Mouse (Mus musculus): ENCODE data around the gene Fgfr2. TPM values are rescaled to one million over a fixed set of nuclear protein-coding genes. Genes with fewer than 3 reads are reported as not detected.
A peak's percentile ranks its signal among the peaks of the same experiment; 100 is the strongest.
"Not testable (repeated sequence)": the region's sequence is repeated elsewhere in the genome, so short reads cannot be mapped to it uniquely, and the experiment has no call there.

The Fgfr2 gene
- polyA plus RNA-seq, 1 experiment from 2014 or later: 11.2 TPM

DNA sequence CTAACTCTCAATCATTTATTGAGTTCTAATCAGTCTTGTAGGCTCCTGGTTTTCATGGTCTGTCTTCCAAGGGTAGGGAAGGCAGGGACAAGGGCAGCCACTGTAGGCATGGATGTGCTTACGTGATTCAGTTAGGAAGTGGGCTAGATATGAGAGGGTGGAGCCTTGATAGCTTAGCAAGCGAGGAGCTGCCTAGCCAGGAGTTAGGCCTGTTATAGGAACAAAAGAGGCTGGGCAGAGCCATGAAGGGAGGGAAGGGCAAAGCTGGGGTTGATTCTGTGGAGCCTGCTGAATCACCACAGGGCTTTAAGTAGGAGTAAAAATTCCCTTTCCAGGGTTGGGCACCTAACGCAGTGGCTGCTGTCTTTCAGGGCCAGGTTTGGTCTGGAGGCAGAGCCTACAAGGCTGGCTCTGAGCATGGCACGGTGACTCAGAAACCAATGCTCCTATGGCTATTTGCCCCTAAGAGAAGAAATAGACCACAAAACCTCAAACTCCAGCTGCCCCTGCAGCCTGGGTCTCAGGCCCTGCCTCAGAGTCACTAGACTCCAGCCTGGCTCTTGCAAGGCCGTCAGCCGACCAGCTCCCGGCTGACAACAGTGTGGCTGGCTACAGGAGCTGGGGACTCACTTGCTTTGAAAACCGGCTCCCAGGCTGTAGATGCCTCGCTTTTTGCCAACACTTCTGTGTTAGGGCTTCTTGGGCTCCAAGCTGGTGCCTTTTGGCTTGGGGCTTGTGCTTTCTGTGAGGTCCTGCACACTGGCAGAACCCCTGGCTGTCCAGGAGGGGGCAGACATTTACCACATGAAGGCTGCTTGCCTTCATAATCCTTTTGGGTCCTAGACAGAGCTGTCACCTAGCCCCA lies 2449.7 kb downstream of the Fgfr2 start:
- Histone ChIP-seq H3K27me3 (ENCODE audit: insufficient read depth, low read length) (no peaks in the 10 kb centered on the region), H3K27ac (ENCODE audit: low read depth) (no peak overlapping the region), H3K9ac (replicated peaks) (no peak overlapping the region), H3K9me3 (ENCODE audit: low read length) (no peaks in the 10 kb centered on the region), H3K36me3 (replicated peaks; ENCODE audit: insufficient read depth, low read length) (0 out of 2 replicates have a peak, but pooled peaks cover 6% of the 10 kb centered on the region), H3K4me1 (ENCODE audit: insufficient read depth) (peaks cover 17% of the 10 kb centered on the region), H3K4me2 (ENCODE audit: low read depth, low read length) (no peak overlapping the region), H3K4me3 (ENCODE audit: low read depth, low read length) (no peak overlapping the region)
- TF ChIP-seq EP300 (IDR thresholded peaks at IDR 0.05; ENCODE audit: low read depth) (no peak), CTCF (IDR thresholded peaks at IDR 0.05; ENCODE audit: low read depth) (peak; percentile 78)
- DNase-seq (peak; percentile 44), ATAC-seq (peak; percentile 40; the same call in 1 of the 2 replicates)
- 63% methylated on average over 9 of the region's 9 CpGs for WGBS (ENCODE audit: insufficient replicate concordance)

DNA sequence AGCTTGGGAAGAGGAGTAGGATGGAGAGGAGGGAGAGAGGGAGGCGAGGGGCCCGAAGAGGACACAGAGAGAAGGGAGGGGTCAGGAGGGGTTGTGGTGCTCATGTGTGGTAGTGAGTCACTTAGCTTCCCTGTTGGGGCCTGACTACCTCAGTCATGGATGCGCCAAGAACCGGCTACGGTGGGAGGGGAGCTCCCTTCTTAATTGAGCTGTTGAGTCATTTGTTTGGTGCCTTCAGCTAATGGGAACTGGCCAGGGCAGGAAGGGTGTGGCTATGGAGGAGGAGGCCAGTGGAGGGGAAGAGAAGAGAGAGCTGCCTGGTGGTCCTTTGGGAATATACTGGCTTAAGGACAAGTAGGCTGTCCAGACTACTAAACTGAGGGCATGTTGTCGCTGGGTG lies 2451.8 kb downstream of the Fgfr2 start:
- TF ChIP-seq CTCF (IDR thresholded peaks at IDR 0.05; ENCODE audit: low read depth) (no peak), EP300 (IDR thresholded peaks at IDR 0.05; ENCODE audit: low read depth) (no peak)
- Histone ChIP-seq H3K9ac (replicated peaks) (no peak overlapping the region), H3K4me3 (ENCODE audit: low read depth, low read length) (no peak overlapping the region), H3K27me3 (ENCODE audit: insufficient read depth, low read length) (no peaks in the 10 kb centered on the region), H3K4me1 (ENCODE audit: insufficient read depth) (peaks cover 17% of the 10 kb centered on the region), H3K36me3 (replicated peaks; ENCODE audit: insufficient read depth, low read length) (0 out of 2 replicates have a peak, but pooled peaks cover 4% of the 10 kb centered on the region), H3K9me3 (ENCODE audit: low read length) (no peaks in the 10 kb centered on the region), H3K4me2 (ENCODE audit: low read depth, low read length) (no peak overlapping the region), H3K27ac (ENCODE audit: low read depth) (no peak overlapping the region)
- DNase-seq: no peak
- WGBS (ENCODE audit: insufficient replicate concordance): 61% methylated on average over 6 of the region's 6 CpGs
- no peak for ATAC-seq

DNA sequence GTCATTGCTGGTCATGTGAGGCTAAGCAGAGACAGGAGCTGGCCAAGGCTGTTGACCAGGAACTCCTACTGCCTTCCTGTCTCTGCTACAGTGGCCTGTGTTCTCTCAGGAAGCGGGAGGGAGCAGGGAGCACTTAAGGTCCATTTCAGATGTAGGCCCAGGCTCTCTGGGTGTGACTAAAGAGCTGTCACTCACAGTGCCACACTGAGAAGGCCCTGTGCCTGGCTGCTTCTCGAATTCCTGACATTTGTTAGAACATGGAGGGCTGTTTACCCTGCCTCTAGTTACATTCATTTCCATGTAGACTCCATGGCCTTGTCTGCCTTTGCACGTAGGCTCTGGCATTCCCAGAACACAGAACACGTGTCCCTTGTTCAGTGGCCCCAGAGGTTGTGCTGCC lies 2452.8 kb downstream of the Fgfr2 start:
- Histone ChIP-seq H3K27me3 (ENCODE audit: insufficient read depth, low read length) (no peaks in the 10 kb centered on the region), H3K27ac (ENCODE audit: low read depth) (peak overlapping the region; percentile 30; the same call in 1 of the 2 replicates), H3K4me1 (ENCODE audit: insufficient read depth) (peaks cover 17% of the 10 kb centered on the region), H3K9me3 (ENCODE audit: low read length) (no peaks in the 10 kb centered on the region), H3K4me3 (ENCODE audit: low read depth, low read length) (no peak overlapping the region), H3K9ac (replicated peaks) (no peak overlapping the region), H3K4me2 (ENCODE audit: low read depth, low read length) (no peak overlapping the region), H3K36me3 (replicated peaks; ENCODE audit: insufficient read depth, low read length) (0 out of 2 replicates have a peak, but pooled peaks cover 1% of the 10 kb centered on the region)
- no peak for TF ChIP-seq EP300 (IDR thresholded peaks at IDR 0.05; ENCODE audit: low read depth)
- no peak for TF ChIP-seq CTCF (IDR thresholded peaks at IDR 0.05; ENCODE audit: low read depth)
- DNase-seq (no peak), ATAC-seq (no peak)
- 62% methylated on average over 4 of the region's 4 CpGs for WGBS (ENCODE audit: insufficient replicate concordance)

DNA sequence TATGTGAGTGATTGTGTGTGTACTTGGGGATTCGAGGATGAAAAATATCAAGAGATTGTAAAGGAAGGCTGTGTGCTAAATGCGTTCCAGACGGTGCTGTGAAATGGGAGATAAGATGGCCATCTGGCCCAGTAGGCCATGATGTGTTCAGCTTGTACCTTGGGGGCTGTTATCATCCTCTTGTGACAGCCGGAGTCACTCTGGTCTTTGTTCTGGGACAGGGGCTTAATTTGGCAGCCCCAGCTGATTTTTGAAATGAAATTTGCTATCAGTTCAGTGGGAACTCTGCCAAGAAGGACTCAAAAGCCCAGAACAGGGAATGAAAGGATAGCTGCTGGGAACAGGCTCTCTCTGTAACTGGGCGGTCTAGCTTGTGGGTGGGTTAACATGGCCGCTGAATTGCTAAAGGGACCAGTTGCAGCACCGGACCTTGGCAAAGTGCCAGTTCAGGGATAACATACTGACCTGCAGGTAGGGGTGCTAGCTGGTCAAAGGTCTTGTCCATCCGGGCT lies 2453.7 kb downstream of the Fgfr2 start:
- H3K27ac ChIP-seq (ENCODE audit: low read depth): peak overlapping the region; percentile 63
- peaks cover 17% of the 10 kb centered on the region for H3K4me1 ChIP-seq (ENCODE audit: insufficient read depth)
- H3K9ac ChIP-seq (replicated peaks): no peak overlapping the region
- DNase-seq: peak; percentile 83
- H3K27me3 ChIP-seq (ENCODE audit: insufficient read depth, low read length): no peaks in the 10 kb centered on the region
- TF ChIP-seq CTCF (IDR thresholded peaks at IDR 0.05; ENCODE audit: low read depth) (no peak), EP300 (IDR thresholded peaks at IDR 0.05; ENCODE audit: low read depth) (0 out of 2 replicates have a peak, but pooled peaks have one; percentile 12)
- H3K4me3 ChIP-seq (ENCODE audit: low read depth, low read length): no peak overlapping the region
- 44% methylated on average over 8 of the region's 8 CpGs for WGBS (ENCODE audit: insufficient replicate concordance)
- H3K4me2 ChIP-seq (ENCODE audit: low read depth, low read length): no peak overlapping the region
- ATAC-seq: peak; percentile 90
- no peaks in the 10 kb centered on the region for H3K9me3 ChIP-seq (ENCODE audit: low read length)
- no peaks in the 10 kb centered on the region for H3K36me3 ChIP-seq (replicated peaks; ENCODE audit: insufficient read depth, low read length)

DNA sequence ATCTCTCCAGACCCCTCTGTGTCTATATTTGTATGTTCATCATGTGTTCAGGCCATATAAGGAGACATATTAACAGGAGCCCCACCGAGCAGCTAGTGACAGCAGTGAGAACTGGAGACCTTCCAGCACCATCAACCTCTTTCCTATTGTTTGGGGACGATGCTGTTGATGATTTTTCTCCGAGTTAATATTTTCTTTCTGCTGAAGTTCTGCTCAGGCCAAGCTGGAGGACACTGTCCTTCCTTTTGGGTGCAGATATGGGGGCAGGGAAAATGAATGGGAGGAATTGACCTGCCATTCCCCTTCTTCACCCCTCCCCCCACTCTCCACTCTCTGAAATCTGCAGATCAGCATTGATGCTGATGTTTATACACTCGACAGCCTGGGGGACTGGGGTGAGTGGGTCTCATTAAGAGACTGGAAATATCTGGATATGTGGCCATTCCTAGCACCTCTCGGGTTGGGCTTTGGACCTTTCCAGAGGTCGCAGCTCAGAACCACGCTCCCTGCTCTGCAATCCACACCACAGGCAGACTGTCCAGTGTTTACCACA lies 2454.3 kb downstream of the Fgfr2 start:
- 0 out of 2 replicates have a peak, but pooled peaks have one; percentile 22 for ATAC-seq

DNA sequence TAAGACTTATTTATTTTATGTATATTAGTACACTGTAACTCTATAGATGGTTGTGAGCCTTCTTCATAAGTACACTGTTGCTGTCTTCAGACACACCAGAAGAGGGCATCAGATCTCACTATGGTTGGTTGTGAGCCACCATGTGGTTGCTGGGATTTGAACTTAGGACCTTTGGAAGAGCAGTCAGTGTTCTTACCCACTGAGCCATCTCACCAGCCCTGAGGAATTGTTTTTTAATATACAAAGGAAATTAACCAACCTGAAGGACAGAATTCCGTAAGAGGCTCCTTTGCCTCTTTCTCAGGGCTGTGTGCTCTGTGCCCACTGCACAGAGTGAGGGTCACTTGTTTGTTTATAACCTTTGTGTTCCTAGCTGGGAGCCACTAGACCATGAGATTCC lies 2455.1 kb downstream of the Fgfr2 start:
- 85% methylated on average over 1 of the region's 1 CpGs for WGBS (ENCODE audit: insufficient replicate concordance)
- not testable (repeated sequence) for H3K9me3 ChIP-seq (ENCODE audit: low read length); H3K9ac ChIP-seq (replicated peaks); H3K36me3 ChIP-seq (replicated peaks; ENCODE audit: insufficient read depth, low read length); H3K4me3 ChIP-seq (ENCODE audit: low read depth, low read length); ATAC-seq; H3K27me3 ChIP-seq (ENCODE audit: insufficient read depth, low read length); H3K27ac ChIP-seq (ENCODE audit: low read depth); H3K4me2 ChIP-seq (ENCODE audit: low read depth, low read length); DNase-seq
- peaks cover 17% of the 10 kb centered on the region for H3K4me1 ChIP-seq (ENCODE audit: insufficient read depth)

More for the DNA sequence above, 2454.3 kb downstream of the Fgfr2 start:
- H3K27me3 ChIP-seq (ENCODE audit: insufficient read depth, low read length): no peaks in the 10 kb centered on the region
- H3K36me3 ChIP-seq (replicated peaks; ENCODE audit: insufficient read depth, low read length): no peaks in the 10 kb centered on the region
- H3K4me2 ChIP-seq (ENCODE audit: low read depth, low read length): no peak overlapping the region
- H3K9me3 ChIP-seq (ENCODE audit: low read length): no peaks in the 10 kb centered on the region
- no peak for DNase-seq
- H3K9ac ChIP-seq (replicated peaks): no peak overlapping the region
- TF ChIP-seq CTCF (IDR thresholded peaks at IDR 0.05; ENCODE audit: low read depth): no peak
- no peak for TF ChIP-seq EP300 (IDR thresholded peaks at IDR 0.05; ENCODE audit: low read depth)
- H3K4me1 ChIP-seq (ENCODE audit: insufficient read depth): peaks cover 17% of the 10 kb centered on the region
- no peak overlapping the region for H3K4me3 ChIP-seq (ENCODE audit: low read depth, low read length)
- WGBS (ENCODE audit: insufficient replicate concordance): 44% methylated on average over 7 of the region's 7 CpGs
- peak overlapping the region; percentile 63 for H3K27ac ChIP-seq (ENCODE audit: low read depth)

Measured in liver, postnatal 0 days (tissue).